Mouse (Mus musculus) kidney, postnatal 4 days (tissue): Measurements from ENCODE around the gene Nmrk1.

Experiments
- DNase-seq, 2 experiments: peaks; one replicate each; pipeline ENCODE4 v3.0.0; 2021; ENCODE audit warnings: mixed read lengths in 2 of 2

Gene Nmrk1

GRCm38 (mm10) chr19:18654984-18655383 lies 23.2 kb downstream of the Nmrk1 start:
- DNase-seq: no peak

GRCm38 (mm10) chr19:18655999-18656398 lies 24.2 kb downstream of the Nmrk1 start:
- DNase-seq: no peak

- no peak for DNase-seq
Observed at GRCm38 (mm10) chr19:18658473-18658872, 26.7 kb downstream of the Nmrk1 start.

GRCm38 (mm10) chr19:18659349-18659748 lies 27.6 kb downstream of the Nmrk1 start:
- no peak for DNase-seq

- DNase-seq: no peak
Observed at GRCm38 (mm10) chr19:18660466-18660865, 28.7 kb downstream of the Nmrk1 start.

GRCm38 (mm10) chr19:18661683-18662082 lies 29.9 kb downstream of the Nmrk1 start:
- no peak for DNase-seq

- no peak for DNase-seq
Observed at GRCm38 (mm10) chr19:18663904-18664303, 32.2 kb downstream of the Nmrk1 start.

GRCm38 (mm10) chr19:18666966-18667365 lies 35.2 kb downstream of the Nmrk1 start:
- DNase-seq: no peak

GRCm38 (mm10) chr19:18669551-18669950 lies 37.8 kb downstream of the Nmrk1 start:
- DNase-seq: no peak

GRCm38 (mm10) chr19:18670608-18671007 lies 38.9 kb downstream of the Nmrk1 start, which contains the start of gene Carnmt1:
Gene Carnmt1 (plus strand): TSS chr19:18670764.
- DNase-seq: peak; percentile 99

- peak; percentile 60 to 72 for DNase-seq
Observed at GRCm38 (mm10) chr19:18671056-18671741, 39.4 kb downstream of the Nmrk1 start.

- DNase-seq: no peak
Observed at GRCm38 (mm10) chr19:18672498-18672897, 40.7 kb downstream of the Nmrk1 start.

- DNase-seq: no peak
Observed at GRCm38 (mm10) chr19:18673116-18673515, 41.4 kb downstream of the Nmrk1 start.

- no peak for DNase-seq
Observed at GRCm38 (mm10) chr19:18682142-18682541, 50.4 kb downstream of the Nmrk1 start.

- peak; percentile 44 to 54 for DNase-seq
Observed at GRCm38 (mm10) chr19:18687556-18687955, 55.8 kb downstream of the Nmrk1 start.

GRCm38 (mm10) chr19:18692176-18692575 lies 60.4 kb downstream of the Nmrk1 start:
- no peak for DNase-seq

- no peak for DNase-seq
Observed at GRCm38 (mm10) chr19:18692768-18693167, 61.0 kb downstream of the Nmrk1 start.

GRCm38 (mm10) chr19:18695116-18695515 lies 63.4 kb downstream of the Nmrk1 start:
- DNase-seq: no peak

- no peak for DNase-seq
Observed at GRCm38 (mm10) chr19:18695552-18695951, 63.8 kb downstream of the Nmrk1 start.
